Mouse (Mus musculus) layer of hippocampus, adult 2 months (tissue): ENCODE results near the gene Snap29. TPM values are rescaled to one million over a fixed set of nuclear protein-coding genes. Genes with fewer than 3 reads are reported as not detected.

Experiments
- DNase-seq, 2 experiments: peaks; one replicate each; pipeline ENCODE4 v3.0.0; 2022; ENCODE audit warnings: low spot score in 2 of 2
- H3K27ac ChIP-seq: fragments of 200-600 bp; 2 replicates; pipeline ENCODE4 v1.8.1; 2022
- H3K4me3 ChIP-seq: fragments of 200-600 bp; 2 replicates; pipeline ENCODE4 v1.8.1; 2022; ENCODE audit warnings: mild to moderate bottlenecking
- CTCF ChIP-seq: fragments of 200-600 bp; conservative IDR thresholded peaks from 2 replicates; pipeline ENCODE4 v1.8.1; 2022; ENCODE audit warnings: antibody characterized with exemption, mild to moderate bottlenecking, moderate library complexity
- total RNA-seq, 2 experiments: library from RNA; stranded (reverse); gene quantifications; 2 replicates each; pipeline ENCODE4 v1.2.3; 2021

Gene Snap29
- total RNA-seq, 2 experiments from 2014 or later, result 19.4 to 20.6 TPM

DNA sequence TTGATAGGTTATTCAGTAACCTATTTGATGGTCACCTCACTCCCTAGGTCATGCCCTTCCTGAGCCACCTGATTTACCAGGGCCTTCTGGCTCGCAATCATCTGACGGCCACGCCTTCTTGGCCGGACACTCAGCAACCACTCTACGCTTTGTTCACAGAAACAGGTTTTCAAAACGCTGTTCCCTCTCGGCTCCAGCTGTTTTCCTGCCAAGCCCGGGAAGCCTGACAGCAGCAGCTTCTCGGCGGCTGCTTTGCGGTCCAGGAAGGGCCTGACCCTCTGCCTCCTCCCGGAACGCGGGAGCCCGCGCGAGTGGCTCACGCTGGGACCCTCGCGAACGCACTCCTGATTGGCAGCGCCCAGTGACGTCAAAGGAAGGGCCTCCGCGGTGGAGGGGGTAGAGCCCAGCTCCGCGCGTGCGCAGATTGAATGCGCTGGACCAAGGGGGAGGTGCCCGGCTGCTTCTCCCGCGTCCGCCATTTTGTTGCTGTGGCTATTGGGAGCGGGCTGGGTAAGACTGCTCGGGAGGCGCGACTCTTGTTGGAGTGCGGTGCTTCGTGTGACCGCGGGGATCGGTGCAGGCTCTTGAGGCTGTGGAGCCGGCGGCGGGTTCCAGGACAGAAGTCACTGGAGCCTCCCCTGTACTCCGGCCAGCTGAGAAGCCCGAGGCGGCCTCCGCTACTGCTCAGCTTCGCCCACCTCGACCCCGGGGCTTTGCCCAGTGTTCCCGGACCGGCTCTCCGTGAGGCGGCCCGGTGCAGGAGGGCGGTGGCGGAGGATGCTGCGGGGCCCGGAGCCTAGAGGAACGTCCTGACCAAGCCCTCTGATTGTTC, 46.0 kb downstream of the Snap29 start, which contains the start of gene Crkl:
Gene Crkl (plus strand): TSS at position 447 of the 832 bp plus-strand sequence.
- Histone ChIP-seq H3K4me3 (peak within 1 kb of the TSS; percentile 91), H3K27ac (peak within 1 kb of the TSS; percentile 96)
- peak; percentile 99 for DNase-seq
- TF ChIP-seq CTCF, result no peak

DNA sequence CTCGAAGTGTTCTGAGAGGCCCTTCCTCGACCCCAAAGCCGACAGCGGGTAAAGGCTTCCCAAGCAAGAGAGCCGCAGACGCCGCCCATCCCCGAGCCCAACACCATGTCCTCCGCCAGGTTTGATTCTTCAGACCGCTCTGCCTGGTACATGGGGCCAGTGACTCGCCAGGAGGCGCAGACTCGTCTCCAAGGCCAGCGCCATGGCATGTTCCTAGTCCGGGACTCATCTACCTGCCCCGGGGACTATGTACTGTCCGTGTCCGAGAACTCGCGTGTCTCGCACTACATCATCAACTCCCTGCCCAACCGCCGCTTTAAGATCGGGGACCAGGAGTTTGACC, 46.6 kb downstream of the Snap29 start:
- Histone ChIP-seq H3K27ac (peak overlapping the region; percentile 96), H3K4me3 (peak overlapping the region; percentile 91)
- TF ChIP-seq CTCF, result no peak
- DNase-seq, result peak; percentile 11 to 24

DNA sequence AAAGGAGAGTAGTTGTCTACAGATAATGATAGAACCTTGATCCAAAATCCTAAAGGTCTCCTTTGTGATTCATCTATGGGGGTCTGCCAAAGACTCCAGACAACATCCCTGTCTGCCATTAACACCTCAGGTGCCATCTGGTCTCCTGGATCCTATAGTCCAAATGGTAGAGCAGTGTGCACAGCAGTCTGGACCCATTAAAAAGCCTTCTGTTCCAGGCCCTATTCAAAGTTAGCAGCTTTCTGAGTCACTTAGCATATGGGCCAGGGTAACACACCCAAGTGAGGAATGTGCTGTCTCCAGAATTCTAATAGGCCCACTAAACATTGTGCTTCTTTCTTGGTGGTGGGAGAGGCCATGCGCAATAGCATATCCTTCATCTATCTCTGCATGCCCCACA, 51.1 kb downstream of the Snap29 start:
- DNase-seq, result no peak
- no peak for TF ChIP-seq CTCF
- no peak overlapping the region for H3K27ac ChIP-seq
- no peak overlapping the region for H3K4me3 ChIP-seq

DNA sequence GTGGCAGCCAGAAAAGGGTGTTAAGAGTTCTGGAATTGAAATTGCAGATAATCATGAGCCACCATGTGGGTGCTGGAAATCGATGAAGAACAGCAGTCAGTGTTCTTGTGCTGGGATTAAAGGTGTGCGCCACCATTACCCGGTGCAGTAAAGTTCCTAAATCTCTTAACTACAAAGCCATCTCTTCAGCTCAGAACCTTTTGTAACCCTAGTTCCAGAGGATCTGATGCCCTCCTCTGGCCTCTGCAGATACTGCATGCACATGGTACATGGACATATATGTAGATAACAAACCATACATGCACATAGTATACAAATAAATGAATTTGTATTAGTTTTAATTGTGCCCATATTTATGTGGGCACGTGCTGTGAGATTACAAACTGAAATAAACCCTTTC, 54.5 kb downstream of the Snap29 start:
- Histone ChIP-seq H3K4me3 (no peak overlapping the region), H3K27ac (no peak overlapping the region)
- no peak for DNase-seq
- TF ChIP-seq CTCF, result peak; percentile 68

DNA sequence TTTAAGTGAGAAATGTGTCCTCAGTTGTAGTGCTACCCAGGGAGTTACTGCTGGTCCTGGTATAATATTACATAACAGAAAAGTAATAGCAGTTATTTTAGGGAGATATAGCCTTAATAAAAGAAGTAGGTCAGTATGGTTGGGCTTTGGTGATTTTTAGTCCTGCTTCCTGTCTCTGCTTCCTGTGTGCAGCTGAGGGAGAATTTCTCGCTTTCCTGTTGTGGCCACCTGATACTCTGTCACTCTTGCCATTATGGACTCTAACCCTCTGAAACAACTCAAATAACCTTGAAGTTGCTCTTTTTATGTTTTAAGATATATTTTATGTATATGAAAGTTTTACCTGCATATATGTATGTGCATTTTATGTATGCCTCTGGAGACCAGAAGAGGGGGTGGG, 55.8 kb downstream of the Snap29 start:
- TF ChIP-seq CTCF, result no peak
- Histone ChIP-seq H3K4me3 (no peak overlapping the region), H3K27ac (no peak overlapping the region)
- no peak for DNase-seq

DNA sequence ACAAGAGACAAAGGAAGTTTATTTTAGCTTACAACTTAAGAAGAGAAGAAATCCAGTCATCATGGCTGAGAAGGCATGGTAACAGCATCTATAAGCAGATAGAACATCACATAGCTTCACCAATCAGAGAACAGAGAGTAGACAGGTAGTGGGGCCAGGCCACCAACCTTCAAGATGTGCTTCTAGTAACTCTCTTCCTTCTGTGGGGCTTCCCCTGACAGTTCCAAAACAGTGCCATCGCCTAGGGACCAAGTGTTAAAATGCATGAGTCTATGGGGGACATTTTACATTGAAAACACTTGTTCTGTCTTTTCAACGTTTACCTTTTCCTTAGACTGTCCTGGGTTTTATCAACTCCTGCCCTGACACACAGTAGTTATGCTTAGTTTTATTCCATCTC, 57.4 kb downstream of the Snap29 start:
- no peak overlapping the region for H3K4me3 ChIP-seq
- no peak for DNase-seq
- H3K27ac ChIP-seq, result no peak overlapping the region
- no peak for TF ChIP-seq CTCF

DNA sequence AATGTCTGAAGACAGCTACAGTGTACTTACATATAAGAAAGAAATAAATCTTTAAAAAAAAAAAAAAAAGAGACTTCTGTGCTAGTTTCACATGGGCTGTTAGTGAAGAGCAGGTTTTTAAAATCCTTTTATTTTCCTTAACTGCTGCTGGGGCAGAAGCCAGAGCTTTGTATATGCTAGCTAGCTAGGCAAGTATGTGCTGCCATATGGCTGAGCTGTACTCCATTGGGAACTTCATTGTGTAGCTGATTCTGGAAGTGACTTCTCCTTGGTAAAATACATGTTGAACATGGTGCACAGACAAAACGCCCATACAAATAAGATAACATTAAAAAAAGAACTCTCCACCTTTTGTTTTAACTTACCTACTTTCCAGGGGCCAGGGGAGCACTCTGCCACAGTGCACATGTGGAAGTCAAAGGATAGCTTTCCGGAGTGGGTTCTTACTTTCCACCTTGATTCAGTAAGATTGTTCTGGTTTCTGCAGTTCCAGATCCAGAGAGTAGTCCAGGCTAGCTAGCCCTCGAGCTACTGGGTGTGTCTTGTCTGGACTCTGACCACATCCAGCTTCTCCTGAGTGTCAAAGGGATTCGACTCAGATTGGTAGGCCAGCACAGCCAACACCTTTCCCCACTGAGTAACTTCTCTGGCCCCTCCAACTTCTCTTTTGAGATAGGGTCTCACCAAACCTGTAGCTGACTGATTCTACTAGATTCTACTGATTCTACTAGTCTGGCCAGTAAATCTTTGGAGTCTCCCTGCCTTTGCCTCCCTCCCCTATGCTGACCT, 61.3 kb downstream of the Snap29 start:
- no peak overlapping the region for H3K27ac ChIP-seq
- H3K4me3 ChIP-seq, result no peak overlapping the region
- TF ChIP-seq CTCF, result no peak; the same call in 1 of the 2 replicates
- no peak for DNase-seq

DNA sequence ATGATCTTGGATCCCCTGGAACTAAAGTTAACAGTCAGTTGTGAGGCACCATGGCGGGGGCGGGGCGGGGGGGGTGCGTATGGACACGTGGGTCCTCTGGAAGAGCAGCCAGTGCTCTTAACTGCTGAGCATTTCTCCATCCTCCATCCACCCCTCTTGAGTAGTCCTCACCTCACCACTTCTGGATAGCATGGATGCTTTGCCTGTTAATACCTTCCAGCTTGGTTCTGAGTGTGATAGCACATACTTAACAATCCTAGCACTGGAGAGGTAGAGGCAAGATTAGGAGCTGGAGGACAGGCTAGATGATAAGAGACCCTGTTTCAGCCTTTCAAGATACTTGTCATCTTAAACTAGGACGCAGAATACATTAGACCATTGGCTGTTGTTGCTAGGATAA, 66.7 kb downstream of the Snap29 start:
- TF ChIP-seq CTCF, result no peak
- H3K4me3 ChIP-seq, result no peak overlapping the region
- H3K27ac ChIP-seq, result no peak overlapping the region; the same call in 1 of the 2 replicates
- DNase-seq, result no peak

DNA sequence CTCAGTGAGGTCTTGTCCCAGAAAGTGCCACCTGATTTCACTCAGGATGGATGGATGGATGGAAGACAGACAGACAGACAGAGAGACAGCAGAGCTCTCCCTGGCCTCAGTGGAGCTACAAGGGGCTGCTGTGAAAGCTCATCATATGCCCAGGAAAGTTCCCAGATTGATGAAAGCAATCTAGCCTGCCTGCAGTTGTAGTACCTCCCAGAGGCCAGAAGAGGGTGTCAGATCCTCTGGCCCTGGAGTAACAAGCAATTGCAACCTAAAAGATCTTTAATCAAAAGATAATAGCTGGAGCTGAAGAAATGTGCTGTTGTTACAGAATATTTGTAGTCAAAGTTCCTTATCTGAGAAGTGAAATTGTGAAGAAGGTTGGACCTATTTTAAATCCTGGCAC, 68.3 kb downstream of the Snap29 start:
- TF ChIP-seq CTCF, result peak; percentile 96
- Histone ChIP-seq H3K27ac (0 out of 2 replicates have a peak overlapping the region, but pooled peaks have one; percentile 36), H3K4me3 (no peak overlapping the region)
- DNase-seq, result peak in 1 of 2 experiments; percentile 51

DNA sequence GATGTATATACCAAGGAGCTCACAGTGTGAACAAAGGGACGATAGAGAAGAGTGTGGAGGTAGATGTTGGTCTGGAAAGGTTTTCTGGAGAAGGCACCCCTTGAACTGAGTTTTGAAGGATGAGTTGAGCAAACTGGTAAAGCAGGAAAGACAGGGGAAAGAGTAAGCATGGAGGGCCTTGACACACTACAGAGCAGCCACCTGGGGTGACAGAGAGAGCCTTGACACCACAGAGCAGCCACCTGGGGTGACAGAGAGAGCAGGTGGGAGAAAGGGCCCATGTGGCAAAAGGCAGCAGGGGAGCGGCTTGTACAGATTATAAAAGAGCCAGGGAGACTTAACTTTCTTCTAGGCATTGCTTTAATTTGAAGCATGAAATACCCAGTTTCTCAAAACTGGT, 69.0 kb downstream of the Snap29 start:
- no peak for TF ChIP-seq CTCF
- no peak overlapping the region for H3K4me3 ChIP-seq
- DNase-seq, result no peak
- H3K27ac ChIP-seq, result peak overlapping the region; percentile 36; the same call in 1 of the 2 replicates

DNA sequence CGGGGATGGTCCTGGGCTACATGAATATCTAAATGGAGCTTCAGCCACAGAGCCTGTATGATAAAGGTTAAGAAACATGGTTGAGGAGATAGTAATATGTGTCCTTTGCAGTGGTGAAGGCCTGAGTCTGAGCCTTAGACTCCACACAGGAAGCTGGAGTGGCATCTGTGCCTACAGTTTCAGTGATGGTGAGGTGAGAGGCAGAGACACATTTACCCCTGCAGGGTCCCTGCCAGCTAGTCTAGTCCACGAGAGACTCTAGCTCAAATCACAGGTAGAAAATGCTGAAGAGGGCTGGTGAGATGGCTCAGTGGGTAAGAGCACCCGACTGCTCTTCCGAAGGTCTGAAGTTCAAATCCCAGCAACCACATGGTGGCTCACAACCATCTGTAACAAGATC, 69.5 kb downstream of the Snap29 start:
- no peak for DNase-seq
- no peak for TF ChIP-seq CTCF

DNA sequence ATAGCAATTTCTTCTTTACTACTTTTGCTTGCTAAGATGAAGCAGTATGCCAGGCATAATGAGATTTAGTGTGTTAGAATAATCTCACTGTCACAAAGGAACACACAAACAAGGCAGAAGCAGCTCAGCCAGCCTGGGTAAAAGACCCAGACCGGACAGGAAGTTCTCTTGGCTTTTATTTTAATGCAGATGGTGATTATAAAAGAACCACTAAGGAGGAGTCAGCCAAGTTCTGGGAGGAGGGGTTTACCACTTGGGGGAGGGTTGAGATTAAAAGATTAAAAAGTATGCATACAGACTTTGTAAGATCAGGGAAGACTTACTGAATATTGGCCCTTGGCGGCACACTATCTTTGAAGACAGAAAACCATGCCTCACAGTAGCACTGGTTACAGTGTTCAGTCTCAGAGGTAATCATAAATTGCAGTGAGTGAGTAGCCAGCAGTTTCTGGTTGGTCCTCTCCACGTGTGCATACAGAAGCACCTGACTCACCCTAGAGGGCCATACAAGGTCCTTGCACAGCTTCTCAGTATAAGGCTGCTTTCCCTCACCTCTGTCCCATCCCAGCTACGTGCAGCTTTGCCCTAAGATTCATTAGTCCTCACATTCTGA, 72.7 kb downstream of the Snap29 start:
- no peak for DNase-seq
- no peak for TF ChIP-seq CTCF
- no peak overlapping the region for H3K4me3 ChIP-seq
- peak overlapping the region; percentile 72; the same call in 1 of the 2 replicates for H3K27ac ChIP-seq

More for the DNA sequence above, 69.5 kb downstream of the Snap29 start:
- no peak overlapping the region; the same call in 1 of the 2 replicates for H3K27ac ChIP-seq
- H3K4me3 ChIP-seq, result no peak overlapping the region

Other genes starting within 250 kb of the Snap29 start
- 100 to 1,000 TPM; 133 to 139 TPM for gene Ube2l3, start 203.3 kb upstream of the Snap29 start, total RNA-seq
- 1 to 10 TPM; 3.9 to 4.3 TPM for gene Rimbp3, start 197.4 kb upstream of the Snap29 start, total RNA-seq
- gene Hic2, start 172.4 kb upstream of the Snap29 start, total RNA-seq, result 1 to 10 TPM; 5.2 to 5.5 TPM
- gene Tmem191c, start 129.9 kb upstream of the Snap29 start, total RNA-seq, result 100 to 1,000 TPM in 1 of 2 experiments, 10 to 100 TPM in 1; 98.5 to 116 TPM
- gene Serpind1, start 74.6 kb upstream of the Snap29 start, total RNA-seq, result 1 to 10 TPM in 1 of 2 experiments, under 1 TPM in 1; 0.79 to 1.4 TPM
- 100 to 1,000 TPM; 275 to 301 TPM for gene Pi4ka, start 328 bp downstream of the Snap29 start, total RNA-seq
- 10 to 100 TPM; 33.5 to 37.4 TPM for gene Crkl, start 46.0 kb downstream of the Snap29 start, total RNA-seq
- gene Aifm3, start 83.6 kb downstream of the Snap29 start, total RNA-seq, result 100 to 1,000 TPM; 112 to 116 TPM
- 100 to 1,000 TPM; 186 to 201 TPM for gene Lztr1, start 102.7 kb downstream of the Snap29 start, total RNA-seq
- gene Thap7, start 125.2 kb downstream of the Snap29 start, total RNA-seq, result 10 to 100 TPM; 42.3 to 45.4 TPM
- gene Lrrc74b, start 155.3 kb downstream of the Snap29 start, total RNA-seq, result under 1 TPM; 0.36 to 0.56 TPM
- gene P2rx6, start 155.9 kb downstream of the Snap29 start, total RNA-seq, result 1 to 10 TPM in 1 of 2 experiments, under 1 TPM in 1; 0.95 to 1.4 TPM
- gene Slc7a4, start 177.2 kb downstream of the Snap29 start, total RNA-seq, result 100 to 1,000 TPM; 102 to 105 TPM
- gene Smpd4, start 213.4 kb downstream of the Snap29 start, total RNA-seq, result 10 to 100 TPM; 49.2 to 59.7 TPM
- 10 to 100 TPM; 38.1 to 54.2 TPM for gene Ccdc74a, start 240.5 kb downstream of the Snap29 start, total RNA-seq